Mouse (Mus musculus): ENCODE measurements around the gene Gm20547.
"Not testable (repeated sequence)": the region's sequence is repeated elsewhere in the genome, so short reads cannot be mapped to it uniquely, and the experiment has no call there.

The Gm20547 gene

DNA sequence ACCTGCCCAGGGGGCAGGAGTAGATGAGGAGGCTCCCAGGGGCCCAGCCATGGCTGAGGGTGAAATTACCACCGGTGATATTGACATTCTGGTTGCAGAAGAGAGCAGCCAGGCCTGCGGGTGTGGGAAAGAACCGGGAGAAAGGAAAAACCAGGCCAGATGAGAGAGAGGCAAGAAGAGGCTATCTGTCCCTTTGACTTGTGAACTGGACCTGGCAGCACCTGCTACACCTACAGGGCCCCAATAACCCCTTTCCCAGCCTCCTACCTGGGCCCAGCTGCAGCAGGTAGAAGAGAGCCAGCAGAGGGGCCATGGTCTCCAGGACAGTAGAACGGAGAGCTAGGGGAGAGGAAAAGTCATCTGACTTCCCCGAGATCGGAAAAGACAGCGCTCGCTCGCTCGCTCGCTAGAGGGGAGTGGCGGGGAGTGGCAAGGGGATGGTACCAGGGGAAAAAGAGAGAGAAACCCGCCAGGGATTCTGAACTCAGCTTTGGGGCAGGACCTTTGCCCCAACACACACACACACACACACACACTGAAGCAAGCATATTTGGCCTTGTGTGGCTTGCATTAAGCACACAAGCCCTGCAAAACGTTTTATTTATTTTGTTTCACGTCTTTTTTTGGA is at the start of gene Gm20547:
Gene Gm20547 (minus strand): TSS at position 360 of the 628 bp plus-strand sequence.
- no peak for DNase-seq (ENCODE audit: low spot score)

DNA sequence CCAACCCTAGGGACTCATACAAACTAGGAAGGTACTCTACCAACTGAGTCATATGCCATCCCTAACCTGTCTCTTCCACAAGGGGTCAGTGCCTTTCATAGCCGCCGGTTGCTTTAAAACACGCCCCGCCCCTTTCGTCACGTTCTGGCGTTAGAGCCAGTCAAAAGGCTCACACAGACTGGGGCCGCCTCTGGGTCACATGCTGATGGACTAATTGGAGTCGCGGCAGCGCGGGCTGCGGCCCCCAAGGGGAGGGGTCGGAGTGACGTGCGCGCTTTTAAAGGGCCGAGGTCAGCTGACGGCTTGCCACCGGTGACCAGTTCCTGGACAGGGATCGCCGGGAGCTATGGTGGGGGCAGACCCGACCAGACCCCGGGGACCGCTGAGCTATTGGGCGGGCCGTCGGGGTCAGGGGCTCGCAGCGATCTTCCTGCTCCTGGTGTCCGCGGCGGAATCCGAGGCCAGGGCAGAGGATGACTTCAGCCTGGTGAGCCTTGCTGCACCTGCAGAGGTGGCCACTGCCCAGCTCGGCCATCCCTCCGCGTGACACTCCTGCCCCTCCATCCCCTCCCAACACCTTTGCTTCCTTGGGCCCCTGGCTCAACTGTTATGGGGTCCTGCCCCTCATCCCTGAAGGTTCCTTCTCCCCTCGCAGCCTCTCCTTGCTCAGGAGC is 49.4 kb upstream of the Gm20547 start, which contains the start of gene Neu1:
Gene Neu1 (plus strand): TSS at position 193 of the 674 bp plus-strand sequence.
- peak; percentile 97 for DNase-seq (ENCODE audit: low spot score)

DNA sequence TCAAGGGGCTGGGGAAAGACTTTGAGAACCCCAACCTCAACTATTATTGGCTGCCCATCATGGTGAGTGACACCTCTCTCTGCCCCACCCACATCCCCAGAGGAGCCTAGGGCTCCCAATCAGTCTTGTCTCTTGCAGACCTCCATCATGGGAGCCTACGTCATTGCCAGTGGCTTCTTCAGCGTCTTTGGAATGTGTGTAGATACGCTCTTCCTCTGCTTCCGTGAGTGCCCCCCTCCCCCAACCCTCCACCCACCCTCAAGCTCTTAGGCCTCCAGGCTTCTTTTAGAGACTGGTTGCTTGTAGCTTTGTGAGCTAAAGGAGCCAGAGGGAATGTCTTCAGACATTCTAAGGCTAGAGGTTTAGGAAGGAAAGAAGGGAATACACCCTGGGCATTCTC is 47.0 kb upstream of the Gm20547 start:
- no peak for DNase-seq (ENCODE audit: low spot score)

DNA sequence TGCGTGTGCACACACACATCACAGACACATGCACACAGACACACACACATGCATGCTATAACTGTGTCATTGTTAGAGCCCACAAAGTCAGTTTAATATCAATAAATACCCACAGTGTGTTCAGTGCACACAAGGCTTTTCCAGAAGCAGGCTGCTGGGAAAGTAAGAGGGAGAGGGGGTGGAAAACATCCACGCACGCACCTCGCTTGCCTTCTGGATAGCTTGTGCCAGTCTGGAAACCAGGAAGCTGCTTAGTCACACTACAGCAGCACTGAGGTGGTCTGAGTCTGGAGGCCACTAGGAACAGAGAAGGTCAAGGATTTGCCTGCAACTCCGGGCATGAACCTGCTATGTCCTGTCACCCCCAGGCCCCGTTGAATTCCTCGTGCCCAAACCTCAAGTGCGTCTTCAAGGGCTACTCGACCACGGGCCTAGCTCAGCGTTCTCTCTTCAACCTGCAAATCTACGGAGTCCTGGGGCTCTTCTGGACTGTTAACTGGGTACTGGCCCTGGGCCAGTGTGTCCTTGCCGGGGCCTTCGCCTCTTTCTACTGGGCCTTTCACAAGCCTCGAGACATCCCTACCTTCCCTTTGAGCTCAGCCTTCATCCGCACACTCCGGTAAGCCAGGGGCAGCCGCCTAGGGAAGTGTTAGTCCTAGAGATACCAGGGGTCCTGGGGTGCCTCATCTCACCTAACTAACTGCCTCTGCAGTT is 45.6 kb upstream of the Gm20547 start:
- no peak for DNase-seq (ENCODE audit: low spot score)

DNA sequence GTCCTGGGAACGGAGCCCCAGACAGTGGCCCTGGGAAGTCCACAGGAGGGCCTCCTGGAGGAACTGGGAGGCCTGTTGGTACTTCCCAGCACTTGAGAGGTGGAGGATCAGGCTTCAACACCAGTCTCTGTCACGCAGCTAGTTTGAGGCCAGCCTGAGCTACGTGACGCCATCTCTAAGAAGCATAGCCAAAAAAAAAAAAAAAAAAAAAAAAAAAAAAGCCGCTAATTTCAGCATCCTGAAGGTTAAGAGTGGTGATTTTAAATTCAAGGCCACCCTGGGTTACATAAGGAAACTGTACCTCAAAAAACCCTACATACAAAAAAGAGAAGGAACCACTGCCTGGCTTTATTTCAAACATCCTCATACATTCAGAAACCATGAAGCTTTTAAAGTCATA is 42.4 kb upstream of the Gm20547 start:
- no peak for DNase-seq (ENCODE audit: low spot score)

DNA sequence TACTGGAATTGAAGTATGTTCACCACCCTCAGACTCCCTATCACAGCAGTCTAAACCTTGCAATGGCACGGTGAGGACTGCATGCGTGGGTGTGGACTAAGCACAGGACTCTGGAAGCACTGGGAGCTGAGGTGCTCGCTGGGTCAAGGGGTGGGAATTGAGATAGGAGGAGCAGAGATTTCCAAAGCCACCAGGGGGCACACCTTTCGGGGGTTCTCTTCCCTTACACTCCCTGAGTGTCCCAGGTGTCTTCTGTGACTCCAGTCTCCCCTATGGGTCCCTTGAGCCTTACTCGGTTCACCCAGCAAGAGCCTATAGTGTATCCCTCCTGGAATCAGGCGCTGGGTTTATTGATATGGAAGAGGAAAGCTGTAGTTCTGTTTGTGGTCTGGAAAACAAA is 41.1 kb upstream of the Gm20547 start:
- DNase-seq (ENCODE audit: low spot score) = no peak

DNA sequence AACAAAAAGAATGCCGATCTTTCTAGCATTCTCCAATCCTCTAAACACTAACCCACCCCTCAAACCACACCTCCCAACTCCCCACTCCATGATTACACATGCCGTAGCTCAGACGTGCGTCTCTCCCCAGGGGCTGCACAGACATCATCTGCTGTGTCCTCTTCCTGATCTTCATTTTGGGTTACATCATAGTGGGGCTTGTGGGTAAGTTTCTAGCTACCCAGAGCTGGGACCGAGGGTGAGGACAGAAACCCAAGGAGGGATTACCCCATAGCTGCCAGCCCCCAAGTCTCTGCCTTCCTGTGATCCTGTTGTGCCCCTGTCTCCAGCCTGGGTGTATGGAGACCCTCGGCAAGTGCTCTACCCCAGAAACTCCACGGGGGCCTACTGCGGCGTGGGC is 35.3 kb upstream of the Gm20547 start:
- no peak for DNase-seq (ENCODE audit: low spot score)

DNA sequence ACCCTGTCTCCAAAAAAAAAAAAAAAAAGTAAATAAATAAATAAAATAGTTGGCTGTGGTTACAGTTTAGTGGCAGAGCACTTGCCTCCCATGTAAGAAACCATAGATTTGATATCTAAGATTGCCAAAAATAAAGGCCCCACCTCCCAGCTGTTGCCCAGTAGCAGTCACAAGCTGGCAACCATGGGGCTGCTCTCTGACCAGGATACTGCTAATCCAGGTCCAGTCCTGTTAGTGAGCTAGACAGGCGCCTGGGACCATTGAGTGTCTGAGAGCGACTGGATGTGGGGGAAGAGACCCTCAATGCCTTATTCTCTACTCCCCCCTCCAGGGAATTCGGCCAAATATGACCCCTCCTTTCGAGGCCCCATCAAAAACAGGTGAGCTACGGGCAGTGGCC is 34.5 kb upstream of the Gm20547 start:
- no peak for DNase-seq (ENCODE audit: low spot score)

DNA sequence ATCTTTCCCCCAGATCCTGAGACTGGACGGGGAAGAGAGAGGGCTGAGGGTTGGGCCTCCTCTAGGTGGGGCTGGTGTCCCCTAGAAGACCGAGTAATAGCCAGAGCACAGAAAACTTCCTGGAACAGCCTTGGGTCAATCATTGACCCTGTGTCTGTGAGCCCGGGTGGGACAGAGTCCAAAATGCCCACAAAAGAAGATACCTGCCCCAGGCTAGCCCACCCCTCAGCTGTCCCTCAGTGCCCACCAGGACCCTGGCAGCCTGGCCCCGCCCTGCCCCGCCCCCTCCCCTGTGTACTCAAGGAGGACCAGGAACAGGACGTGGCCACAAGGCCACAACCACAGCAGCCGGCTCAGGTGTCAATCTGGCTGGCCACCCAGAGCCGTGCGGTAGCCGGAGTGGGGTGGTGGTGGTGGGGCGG is 33.6 kb upstream of the Gm20547 start:
- DNase-seq (ENCODE audit: low spot score) = no peak

DNA sequence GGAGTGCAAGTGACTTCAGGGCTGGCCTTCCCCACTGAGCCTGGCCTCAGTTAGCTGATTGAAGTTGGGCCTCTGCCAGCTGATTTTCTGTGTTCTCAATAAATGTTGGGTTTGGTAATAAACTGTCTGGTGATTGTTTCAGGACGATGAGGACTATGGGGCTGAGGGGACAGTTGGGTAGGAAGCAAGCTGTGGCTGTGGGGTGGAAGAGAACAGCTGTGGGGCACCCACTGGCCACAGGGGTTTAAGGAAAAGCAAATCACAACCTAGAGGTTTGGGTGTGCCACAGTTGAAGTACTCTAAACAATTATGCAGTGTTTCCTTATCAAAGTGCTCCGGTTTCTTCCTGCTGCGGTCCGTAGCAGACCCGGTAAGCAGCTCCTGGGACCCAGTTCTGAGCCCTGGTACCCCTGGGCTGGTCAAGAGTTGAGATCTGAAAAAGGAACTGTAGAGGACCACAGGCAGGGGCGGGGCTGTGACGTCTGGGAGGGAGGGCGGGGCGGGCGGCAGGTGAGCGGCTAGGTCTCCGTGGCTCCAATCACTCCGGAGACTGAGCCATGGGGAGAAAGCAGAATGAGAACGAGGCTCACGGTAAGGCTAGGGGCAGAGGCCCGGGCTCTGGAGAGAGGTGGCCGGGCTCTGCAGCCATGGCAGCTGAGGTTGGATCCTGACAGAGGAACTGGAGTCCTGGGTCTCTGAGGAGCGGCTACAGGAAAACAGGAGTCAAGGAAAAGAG is 32.3 kb upstream of the Gm20547 start, which contains the start of gene Slc44a4:
Gene Slc44a4 (plus strand): TSS at position 537 of the 736 bp plus-strand sequence.
- no peak for DNase-seq (ENCODE audit: low spot score)

DNA sequence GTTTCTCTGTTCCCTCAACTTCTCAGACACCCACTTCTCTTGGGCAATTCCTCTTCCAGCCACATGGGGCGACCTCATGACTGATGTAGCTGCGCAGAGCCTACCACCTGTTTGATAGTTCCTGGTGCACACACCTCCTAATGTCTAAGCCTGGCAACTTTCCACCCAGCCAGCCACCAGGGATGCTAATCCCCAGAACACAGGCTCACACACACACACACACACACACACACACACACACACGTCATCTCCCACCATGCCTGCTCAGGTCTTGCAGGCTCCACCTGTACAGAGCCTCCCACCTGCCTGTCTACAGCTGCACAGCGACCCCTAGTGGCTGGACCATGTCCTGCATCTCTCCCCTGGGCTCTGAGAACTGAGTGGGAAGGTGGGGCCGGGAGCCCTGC is 30.1 kb upstream of the Gm20547 start:
- peak; percentile 49 for DNase-seq (ENCODE audit: low spot score)

DNA sequence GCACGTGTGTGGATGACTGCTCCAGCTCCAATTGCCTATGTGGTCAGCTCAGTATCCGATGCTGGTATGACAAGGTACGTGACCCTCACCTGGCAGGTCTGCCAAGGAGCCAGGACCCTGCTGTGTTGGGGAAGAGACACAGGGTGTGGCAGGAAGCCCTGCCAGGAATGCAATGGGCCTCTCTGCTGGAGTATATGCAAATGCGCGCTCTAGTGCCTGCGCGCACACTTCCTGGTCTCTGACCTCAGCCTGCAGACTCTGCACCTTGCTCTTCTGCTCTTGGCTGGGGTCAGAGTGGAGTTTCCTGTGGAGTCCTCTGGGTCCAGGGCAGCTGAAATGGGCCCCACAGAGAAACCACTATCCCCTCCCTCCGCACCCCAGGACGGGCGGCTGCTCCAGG is 29.1 kb upstream of the Gm20547 start:
- DNase-seq (ENCODE audit: low spot score) = no peak

DNA sequence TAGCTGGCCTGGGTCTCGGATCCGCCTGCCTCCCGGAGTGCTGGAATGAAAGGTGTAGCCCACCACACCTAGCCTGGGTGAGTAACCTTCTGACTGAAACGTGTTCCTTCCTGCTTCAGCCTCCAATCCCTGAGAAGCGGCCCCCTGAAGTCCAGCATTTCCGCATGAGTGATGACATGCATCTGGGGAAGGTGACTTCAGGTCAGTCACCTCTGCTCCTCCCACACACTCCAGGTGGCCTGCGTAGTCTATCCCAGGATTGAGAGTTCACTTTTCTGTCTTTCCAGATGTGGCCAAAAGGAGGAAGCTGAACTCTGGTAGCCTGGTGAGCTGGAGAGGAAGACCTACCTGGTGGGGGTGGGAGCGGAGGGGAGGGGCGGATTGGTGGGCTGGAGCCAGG is 21.1 kb upstream of the Gm20547 start:
- no peak for DNase-seq (ENCODE audit: low spot score)

DNA sequence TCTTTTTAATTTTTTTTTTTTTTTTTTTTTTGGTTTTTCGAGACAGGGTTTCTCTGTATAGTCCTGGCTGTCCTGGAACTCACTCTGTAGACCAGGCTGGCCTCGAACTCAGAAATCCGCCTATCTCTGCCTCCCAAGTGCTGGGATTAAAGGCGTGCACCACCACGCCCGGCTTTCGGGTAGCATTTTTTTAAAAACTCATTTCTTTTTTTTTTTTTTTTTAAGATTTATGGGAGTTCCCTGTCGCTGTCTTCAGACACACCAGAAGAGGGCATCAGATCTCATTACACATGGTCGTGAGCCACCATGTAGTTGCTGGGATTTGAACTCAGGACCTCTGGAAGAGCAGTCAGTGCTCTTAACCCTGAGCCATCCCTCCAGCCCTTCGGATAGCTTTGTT is 20.1 kb upstream of the Gm20547 start:
- DNase-seq (ENCODE audit: low spot score) = not testable (repeated sequence)

DNA sequence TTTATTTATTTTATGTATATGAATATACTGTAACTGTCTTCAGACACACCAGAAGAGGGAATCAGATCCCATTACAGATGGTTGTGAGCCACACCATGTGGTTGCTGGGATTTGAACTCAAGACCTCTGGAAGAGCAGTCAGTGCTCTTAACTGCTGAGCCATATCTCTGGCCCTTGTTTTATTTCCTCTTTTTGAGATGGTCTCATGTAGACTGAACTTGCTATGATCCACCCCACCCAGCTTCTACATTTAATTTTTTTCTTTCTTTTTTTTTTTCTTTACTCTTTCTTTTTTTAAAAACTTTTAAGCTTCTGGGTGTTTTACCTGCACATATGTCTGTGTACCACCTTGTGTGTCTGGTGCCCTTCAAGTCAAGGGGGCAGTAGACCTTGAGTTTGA is 19.0 kb upstream of the Gm20547 start:
- not testable (repeated sequence) for DNase-seq (ENCODE audit: low spot score)

DNA sequence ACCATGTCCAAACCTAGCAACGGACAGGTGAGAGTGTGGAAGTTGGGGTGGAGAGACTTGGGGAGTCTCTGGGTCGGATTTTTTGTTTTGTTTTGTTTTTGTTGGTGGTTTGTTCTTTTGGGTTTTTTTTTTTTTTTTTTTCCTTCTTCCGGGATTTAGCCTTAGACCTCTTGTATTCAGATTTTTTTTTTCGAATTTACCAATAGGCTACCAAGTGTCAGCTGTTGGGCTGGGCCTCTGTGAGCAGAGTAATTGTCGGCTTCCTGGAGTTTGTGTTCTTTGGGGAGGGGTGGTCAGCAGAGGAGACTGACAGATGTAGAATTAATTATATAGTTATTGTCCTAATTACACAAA is 18.0 kb upstream of the Gm20547 start:
- DNase-seq (ENCODE audit: low spot score) = no peak

DNA sequence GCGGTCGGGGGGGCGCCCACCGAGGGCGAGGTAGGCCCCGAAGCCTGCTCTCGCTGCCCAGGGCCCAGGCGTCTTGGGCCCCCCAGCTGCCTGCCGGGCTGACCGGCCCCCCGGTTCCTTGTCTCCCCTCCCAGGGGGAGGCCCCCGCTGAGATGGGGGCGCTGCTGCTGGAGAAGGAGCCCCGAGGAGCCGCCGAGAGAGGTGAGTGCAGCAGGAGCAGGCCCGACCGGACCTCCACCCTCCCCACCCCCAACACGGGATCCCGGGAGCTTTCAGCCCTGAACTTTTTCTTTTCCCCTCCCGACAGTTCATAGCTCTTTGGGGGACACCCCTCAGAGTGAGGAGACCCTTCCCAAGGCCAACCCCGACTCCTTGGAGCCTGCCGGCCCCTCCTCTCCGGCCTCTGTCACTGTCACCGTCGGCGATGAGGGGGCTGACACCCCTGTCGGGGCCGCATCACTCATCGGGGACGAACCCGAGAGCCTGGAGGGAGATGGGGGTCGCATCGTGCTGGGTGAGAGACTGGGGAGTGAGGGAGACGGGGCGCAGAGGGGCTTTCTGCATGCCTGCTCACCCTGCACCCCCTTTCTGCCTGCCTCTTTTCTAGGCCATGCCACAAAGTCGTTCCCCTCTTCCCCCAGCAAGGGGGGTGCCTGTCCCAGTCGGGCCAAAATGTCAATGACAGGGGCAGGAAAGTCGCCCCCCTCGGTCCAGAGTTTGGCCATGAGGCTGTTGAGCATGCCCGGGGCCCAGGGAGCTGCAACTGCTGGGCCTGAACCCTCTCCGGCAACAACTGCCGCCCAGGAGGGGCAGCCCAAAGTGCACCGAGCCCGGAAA is 17.4 kb upstream of the Gm20547 start:
- no peak for DNase-seq (ENCODE audit: low spot score)

DNA sequence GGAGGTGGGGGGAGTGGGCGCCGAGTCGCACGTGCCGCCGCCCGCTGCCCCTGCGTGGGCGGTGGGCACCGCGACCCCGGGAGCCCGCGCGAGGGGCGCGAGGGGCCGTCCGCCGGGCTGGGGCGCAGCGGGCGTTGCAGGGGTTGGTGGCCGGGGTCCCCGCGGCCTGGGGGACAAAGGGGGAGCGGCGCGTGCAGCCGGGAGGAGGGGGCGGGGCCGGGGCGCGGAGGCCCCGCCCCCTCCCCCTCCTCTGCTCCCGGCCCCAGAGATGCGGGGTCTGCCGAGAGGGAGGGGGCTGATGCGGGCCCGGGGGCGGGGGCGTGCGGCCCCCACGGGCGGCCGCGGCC is 16.8 kb upstream of the Gm20547 start:
- no peak for DNase-seq (ENCODE audit: low spot score)

DNA sequence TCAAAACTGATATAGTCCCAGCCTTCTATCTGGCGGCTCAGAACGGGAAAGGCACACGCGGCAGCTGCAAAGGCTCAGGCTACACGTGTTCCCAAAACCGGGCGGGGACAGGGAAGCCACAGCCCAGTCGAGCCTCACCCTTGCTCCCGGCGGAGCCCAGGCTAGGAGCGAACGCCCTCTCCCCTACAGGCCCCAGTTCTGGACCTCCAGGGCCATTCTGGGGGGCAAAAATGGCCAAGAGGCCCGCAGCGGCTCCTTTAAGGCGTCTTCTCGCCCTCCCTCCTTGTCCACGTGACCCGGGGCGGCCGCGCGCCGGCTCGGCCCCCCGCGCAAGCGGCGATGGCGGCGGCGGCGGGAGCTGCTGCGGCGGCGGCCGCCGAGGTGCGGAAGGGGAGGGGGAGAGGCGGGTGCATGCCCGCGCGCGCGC is 16.3 kb upstream of the Gm20547 start, which contains the start of the genes C2 and Ehmt2:
Gene C2 (minus strand): TSS at position 106 of the 427 bp plus-strand sequence.
Gene Ehmt2 (plus strand): TSS at position 310 of the 427 bp plus-strand sequence.
- DNase-seq (ENCODE audit: low spot score) = peak; percentile 71

DNA sequence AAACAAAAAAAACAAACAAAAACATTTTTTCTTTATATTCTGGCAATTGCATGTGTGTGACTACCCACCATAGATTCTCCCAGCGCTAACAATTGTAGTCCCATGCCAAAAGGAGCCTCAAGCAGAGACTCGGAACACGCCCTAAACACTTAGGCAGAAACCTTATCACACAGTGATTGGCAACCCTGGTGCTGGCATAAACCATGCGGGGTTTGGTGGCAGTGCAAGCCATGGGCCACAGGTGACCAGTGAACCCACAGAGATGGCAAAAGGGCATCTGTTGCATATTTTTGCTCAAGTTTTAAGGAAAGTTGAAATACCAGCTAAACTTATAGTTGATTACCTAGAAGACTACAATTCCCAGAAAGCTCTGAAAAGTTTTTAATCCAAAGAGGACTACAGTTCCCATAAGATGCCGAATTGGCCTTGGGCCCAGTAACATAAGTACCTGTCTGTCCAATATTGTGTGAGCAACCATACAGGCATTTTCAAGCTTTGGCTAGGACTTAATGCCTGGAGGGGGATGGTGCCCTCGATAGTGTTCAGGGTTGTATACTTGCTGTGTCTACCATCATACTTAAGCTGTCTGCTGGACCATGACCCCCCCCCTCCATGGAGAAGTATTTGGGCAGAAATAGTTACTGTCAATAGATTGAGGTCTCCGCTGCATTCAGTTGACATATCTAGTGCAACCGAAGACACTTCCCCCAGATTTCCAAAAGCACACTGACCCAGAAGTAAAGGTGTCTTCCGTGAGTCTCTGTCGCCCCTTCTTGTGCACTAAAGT is 15.7 kb upstream of the Gm20547 start:
- DNase-seq (ENCODE audit: low spot score) = no peak

DNA sequence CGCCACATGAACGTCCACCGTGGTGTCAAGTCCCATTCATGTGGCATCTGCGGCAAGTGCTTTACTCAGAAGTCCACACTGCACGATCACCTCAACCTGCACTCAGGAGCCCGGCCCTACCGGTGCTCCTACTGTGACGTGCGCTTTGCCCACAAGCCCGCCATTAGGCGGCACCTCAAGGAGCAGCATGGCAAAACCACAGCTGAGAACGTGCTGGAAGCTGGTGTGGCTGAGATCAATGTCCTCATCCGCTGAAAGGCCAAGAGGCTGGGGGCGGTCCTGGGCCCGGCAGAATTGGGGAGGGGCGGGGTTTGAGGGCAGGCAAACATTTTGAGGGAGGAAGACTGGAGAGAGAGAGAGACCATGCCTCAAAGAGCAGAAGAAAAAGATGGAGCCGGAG is 14.5 kb upstream of the Gm20547 start:
- DNase-seq (ENCODE audit: low spot score) = no peak
